Mouse (Mus musculus) left cerebral cortex, postnatal 36 days (tissue): ENCODE results near the gene Ift122. TPM values are rescaled to one million over a fixed set of nuclear protein-coding genes. Genes with fewer than 3 reads are reported as not detected.

Experiments used
- DNase-seq, 2 experiments: peaks; one replicate each; pipeline ENCODE4 v3.0.0; 2021 to 2022; ENCODE audit warnings: low spot score in 2 of 2, mixed read lengths in 1 of 2
- intact Hi-C: fragments of 180-260 bp; cut with DNase I; formaldehyde crosslinking; loops from one replicate; pipeline ENCODE4 v1.15.1; 2025
- total RNA-seq, 2 experiments: library from RNA; stranded (reverse); gene quantifications; 2 replicates each; pipeline ENCODE4 v1.2.3; 2021

Ift122 gene
- total RNA-seq, 2 experiments from 2014 or later = 27.0 to 31.0 TPM

GRCm38 (mm10) chr6:115946389-115946788 lies 93.1 kb downstream of the Ift122 start:
- no peak for DNase-seq
- intact Hi-C loops = no loop called here

GRCm38 (mm10) chr6:115954506-115955074 lies 101.3 kb downstream of the Ift122 start:
- intact Hi-C loops = loop anchor here (5.0 kb wide), 1 partner anchor 37 kb away; no protein-coding TSS in a partner anchor
- no peak for DNase-seq

GRCm38 (mm10) chr6:115955169-115955568 lies 101.9 kb downstream of the Ift122 start:
- DNase-seq = no peak
- intact Hi-C loops = loop anchor here (5.0 kb wide), 1 partner anchor 38 kb away; no protein-coding TSS in a partner anchor

DNA sequence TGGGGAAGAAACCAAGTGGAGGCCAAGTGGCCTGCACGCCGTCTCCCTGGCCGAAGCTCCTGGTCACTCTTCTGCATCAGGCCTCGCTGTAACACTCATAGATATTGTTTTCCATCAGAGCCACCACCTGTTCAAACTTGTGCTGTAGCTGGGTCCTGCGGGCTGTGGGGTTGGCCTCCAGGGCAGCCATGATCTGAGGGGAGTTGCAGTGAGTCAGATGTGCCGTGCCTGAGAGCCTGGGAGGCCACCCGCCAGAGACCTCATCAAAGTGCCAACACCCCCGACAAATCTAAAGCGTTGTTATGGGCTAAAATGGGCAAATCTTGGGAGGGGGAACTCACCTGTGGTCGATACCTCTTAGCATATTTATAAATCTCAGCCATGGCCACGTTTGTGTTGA lies 102.4 kb downstream of the Ift122 start:
- intact Hi-C loops = loop anchor here (5.0 kb wide), 1 partner anchor 38 kb away; no protein-coding TSS in a partner anchor

DNA sequence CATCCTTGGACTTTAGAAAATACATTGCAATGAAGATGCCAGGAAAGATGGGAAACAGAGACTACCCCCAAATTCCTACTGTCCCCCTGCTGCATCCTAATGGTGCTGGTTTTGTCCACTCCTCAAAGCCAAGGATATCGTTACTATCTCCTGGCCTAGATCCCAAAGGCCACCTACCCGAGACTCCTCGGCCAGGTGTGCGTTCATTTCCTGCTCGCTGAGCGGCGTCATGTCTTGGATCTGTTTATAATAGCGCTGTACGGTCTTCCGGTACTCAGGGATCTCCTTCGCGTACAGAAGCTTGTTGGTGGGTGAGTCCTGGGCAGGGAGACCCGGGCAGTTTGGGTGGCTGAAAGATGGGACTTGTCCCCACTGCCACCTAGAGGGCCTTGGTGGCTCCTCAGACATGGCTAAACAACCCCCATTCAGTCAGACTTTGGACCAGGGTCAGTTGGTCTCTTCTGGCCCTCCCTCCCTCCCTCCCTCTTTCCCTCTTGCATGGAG lies 103.2 kb downstream of the Ift122 start:
- no peak for DNase-seq
- intact Hi-C loops = loop anchor here (5.0 kb wide), 1 partner anchor 39 kb away; no protein-coding TSS in a partner anchor

More for the DNA sequence above, 102.4 kb downstream of the Ift122 start:
- DNase-seq = no peak

- DNase-seq = no peak
- intact Hi-C loops = loop anchor here (5.0 kb wide), 1 partner anchor 40 kb away; no protein-coding TSS in a partner anchor
These were observed 103.8 kb downstream of the Ift122 start for GRCm38 (mm10) chr6:115956922-115957601.

DNA sequence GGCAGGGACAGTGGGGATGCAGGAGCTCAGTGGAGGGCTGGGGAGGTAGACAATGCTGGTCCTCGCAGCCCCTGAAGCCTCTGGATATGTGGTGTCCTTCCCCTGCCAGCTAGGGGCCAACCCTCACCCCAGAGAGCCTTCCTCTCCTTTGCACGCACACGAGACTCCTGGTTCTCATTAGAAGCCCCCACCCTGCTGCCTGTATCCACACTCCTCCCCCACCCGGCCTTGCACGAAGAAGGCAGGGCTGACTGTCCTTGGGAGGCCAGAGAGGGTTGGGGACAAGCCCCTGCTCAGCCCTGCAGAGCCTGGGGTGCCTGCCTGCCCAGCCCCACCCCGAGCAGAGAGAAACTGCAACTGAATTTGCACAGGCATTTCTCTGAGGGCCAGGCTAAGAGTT lies 104.4 kb downstream of the Ift122 start:
- intact Hi-C loops = loop anchor here (5.0 kb wide), 1 partner anchor 40 kb away; no protein-coding TSS in a partner anchor
- no peak for DNase-seq

DNA sequence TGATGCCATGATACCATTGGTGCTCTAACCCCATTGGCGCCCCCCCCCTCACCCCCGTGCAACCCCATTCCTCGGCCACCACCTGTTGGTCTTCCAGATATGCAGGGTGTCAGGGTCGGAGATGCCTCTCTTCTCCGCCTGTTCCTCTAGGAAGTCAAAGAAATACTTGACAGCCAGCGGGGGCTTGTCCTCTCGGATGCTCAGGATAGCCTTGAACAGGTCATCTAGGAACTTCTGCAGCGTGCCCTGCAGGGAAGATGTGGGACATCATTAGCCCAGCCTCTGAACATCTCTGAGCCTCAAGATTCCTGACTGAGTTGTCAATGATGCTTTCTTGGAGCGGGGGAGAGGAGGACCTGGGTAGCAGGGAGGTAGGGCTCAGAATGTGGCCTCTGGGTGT lies 105.2 kb downstream of the Ift122 start:
- DNase-seq = no peak
- intact Hi-C loops = loop anchor here (5.0 kb wide), 1 partner anchor 41 kb away; no protein-coding TSS in a partner anchor

DNA sequence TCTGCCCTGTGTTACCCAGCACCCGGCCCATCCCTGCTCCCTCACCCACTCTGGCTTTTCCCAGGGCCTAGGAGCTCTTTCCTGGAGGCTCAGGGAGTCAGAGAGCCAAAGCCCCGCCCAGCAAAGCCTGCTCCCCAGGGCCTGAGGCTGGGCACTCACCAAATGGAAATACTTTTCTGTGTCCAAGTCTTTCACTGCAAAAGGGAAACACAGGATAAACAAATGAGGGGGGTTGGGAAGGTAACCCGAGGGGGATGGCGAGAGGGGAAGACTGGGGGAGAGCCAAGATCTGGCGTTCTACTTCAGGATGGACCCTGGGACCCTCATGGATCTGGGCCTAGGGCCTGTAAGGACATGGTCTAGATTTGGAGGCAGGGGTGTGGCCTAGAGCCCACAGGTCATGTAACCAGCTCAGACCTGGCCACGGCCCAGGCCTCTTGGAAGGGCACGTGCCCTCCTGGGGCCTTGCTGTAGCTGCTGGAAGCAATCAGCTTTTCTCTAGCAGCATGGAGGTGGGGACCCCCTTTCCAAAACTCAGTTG lies 106.0 kb downstream of the Ift122 start:
- intact Hi-C loops = loop anchor here (5.0 kb wide), 1 partner anchor 42 kb away; no protein-coding TSS in a partner anchor
- no peak for DNase-seq

DNA sequence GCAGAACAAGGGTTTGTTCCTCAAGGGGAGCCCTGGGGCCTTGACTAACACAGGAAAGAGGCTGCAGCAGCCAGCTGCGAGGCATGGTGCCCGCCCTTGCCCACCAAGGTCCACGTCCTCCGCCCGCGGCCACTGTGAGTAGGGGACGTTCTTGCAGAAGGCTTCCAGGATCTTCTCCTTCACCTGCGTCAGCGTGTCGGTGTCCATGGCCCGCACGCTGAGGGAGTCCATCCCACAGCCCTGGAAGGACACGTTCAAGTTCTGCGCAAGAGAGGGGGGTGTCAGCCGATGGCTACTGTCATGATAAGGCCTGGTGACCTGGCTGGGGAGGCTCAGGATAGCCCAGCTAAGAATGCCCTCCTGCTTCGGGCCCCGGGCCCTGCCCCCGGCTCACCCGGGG lies 107.1 kb downstream of the Ift122 start:
- no peak for DNase-seq
- intact Hi-C loops = no loop called here

DNA sequence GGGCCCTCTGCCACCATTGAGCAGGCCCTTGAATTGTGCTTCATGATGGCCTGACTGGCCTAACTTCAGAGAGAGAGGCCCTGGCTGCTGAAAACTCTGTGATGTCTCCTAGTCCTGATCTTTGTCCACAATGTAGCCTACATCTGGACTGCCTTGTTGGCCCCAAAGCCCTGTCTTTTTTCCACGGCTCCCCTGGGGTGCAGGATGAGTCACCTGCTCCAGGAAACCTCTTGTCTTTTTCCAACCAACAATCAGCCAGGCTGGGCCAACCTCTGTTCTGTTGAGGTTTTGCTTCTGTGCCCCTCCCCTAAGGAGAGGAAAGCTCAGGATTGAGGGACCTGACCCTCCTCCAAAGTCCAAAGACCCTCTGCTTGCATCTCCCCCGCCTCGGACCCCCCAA lies 108.5 kb downstream of the Ift122 start:
- no peak for DNase-seq
- intact Hi-C loops = no loop called here

- DNase-seq = no peak
- intact Hi-C loops = no loop called here
These were observed 109.3 kb downstream of the Ift122 start for GRCm38 (mm10) chr6:115962439-115963085.

DNA sequence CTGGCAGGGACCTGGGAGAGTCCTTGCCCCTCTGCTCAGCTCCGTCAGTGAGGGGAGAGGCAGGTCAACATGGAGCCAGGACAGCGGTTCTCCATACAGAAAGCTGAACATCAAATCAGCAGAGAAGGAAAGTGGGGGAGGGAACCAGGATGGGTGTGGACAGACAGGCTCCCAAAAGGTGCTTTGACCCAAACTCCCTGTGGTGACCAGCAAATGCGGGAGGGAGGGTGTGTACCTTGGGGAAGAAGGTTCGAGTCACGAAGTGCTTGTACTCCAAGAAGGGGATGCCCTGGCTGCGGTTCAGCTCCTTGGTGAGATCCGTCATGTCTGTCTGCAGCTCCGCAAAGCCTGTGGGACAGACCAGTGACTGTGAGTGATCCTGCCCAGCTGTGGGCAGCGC lies 110.4 kb downstream of the Ift122 start:
- no peak for DNase-seq
- intact Hi-C loops = no loop called here

- intact Hi-C loops = no loop called here
- no peak for DNase-seq
These were observed 113.1 kb downstream of the Ift122 start for GRCm38 (mm10) chr6:115966227-115966966.

DNA sequence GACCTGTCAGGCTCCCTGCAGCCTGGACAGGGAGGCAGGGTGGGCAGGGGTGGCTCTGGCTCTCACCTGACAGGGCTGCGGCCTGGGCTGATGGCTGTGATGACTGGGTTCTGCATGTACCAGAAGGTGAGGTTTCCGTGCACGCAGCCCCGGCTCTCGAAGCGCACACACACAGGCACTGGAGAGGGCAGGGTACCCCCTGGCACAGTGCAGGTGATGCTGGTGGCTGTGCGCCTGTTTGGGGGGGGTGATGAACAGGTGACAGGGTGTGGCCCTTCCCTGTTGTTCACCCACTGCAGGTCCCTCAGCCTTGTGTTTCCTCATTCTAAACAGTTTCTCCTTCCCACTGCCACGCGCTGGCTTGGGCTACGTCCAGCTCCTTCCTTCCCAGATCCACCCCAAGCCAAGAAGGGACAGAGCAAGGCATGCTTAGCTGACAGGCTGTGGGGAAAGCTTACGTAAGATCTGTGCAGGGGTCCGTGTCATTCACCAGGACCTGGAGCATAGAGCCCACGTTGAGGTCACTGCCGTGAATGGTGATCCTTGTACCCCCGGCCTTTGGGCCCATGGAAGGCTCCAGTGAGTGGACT lies 114.1 kb downstream of the Ift122 start:
- intact Hi-C loops = no loop called here

GRCm38 (mm10) chr6:115968086-115968485 lies 114.8 kb downstream of the Ift122 start:
- DNase-seq = no peak
- intact Hi-C loops = no loop called here

More for the DNA sequence above, 114.1 kb downstream of the Ift122 start:
- DNase-seq = no peak

DNA sequence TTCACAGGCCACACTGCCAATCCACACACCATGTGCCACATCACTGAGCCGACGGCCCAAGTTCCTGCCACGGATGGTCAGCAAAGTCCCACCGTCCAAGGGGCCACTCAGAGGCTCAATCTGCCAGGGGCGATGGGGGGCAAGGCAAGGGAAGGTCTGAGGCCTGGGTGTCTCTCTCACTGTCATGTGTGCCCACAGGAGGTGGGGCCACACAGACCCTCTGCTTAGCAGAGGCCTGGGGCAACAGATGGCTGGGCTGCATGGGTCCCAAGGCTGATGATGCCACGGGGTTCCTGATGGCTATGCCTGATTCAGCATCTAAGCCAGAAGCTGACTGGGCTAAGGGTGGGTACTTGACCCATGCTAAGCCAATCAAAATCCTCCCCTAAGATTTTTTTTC lies 115.4 kb downstream of the Ift122 start:
- DNase-seq = no peak
- intact Hi-C loops = no loop called here

DNA sequence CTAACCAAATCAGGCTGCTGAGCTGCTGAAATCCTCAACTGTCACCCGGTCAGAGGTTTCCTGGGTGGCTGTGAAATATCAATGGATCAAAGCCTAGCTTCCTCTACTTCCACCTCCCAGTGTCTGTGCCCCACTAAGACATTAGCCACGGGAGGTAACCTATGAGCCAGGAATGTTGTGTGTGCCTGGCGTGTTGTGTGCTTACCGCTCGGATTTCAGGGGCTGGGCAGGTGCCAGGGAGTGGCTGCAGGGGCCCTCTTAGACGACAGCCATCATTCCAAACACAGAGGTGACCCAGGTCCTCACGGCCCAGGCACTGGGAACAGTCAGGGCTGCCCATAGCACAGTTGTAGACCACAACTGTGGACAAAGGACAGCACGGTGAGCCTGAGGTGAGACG lies 115.8 kb downstream of the Ift122 start:
- intact Hi-C loops = no loop called here
- DNase-seq = no peak

- DNase-seq = no peak
- intact Hi-C loops = no loop called here
These were observed 116.7 kb downstream of the Ift122 start for GRCm38 (mm10) chr6:115969952-115970351.
